Mouse (Mus musculus) G1E (cell line): Measurements from ENCODE around the gene Ttyh1.

ENCODE experiments used
- CTCF ChIP-seq: IDR thresholded peaks from 2 replicates; pipeline ENCODE4 v1.5.1; 2012; ENCODE audit warnings: low read depth, low read length, inconsistent platforms, mixed read lengths
- GATA1 ChIP-seq: IDR thresholded peaks from 2 replicates; pipeline ENCODE4 v1.6.1; 2012; ENCODE audit warnings: borderline replicate concordance, low read length, inconsistent platforms, mixed read lengths
- GATA2 ChIP-seq: IDR thresholded peaks from 2 replicates; pipeline ENCODE4 v1.6.1; 2012; ENCODE audit warnings: low read depth, low read length, inconsistent platforms, borderline replicate concordance
- TAL1 ChIP-seq: conservative IDR thresholded peaks from 2 replicates; pipeline ENCODE4 v1.6.1; 2012; ENCODE audit warnings: low read depth, low read length, inconsistent platforms, mixed read lengths

DNA sequence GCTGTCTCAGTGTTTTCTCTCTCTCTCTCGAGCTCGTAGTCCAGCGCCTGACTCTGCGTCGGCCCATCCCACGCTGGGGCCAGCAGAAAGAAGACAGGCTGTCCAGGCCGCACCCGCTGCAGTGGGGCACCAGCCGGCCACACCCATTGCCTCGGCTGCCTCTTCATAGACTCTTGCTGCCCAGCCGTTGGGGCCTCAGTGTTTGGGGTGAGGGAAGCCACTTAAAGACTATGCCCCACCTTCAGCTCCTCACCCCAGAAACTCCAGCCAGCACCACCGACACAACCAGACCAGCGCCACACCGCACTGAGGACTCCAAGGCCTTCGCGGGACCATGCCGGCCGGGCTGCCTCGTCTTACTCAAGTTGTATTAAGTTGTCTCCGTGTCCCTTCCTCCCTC, 28.2 kb downstream of the Ttyh1 start:
- TF ChIP-seq GATA1, result no peak
- no peak for TF ChIP-seq CTCF
- TF ChIP-seq TAL1, result no peak
- no peak for TF ChIP-seq GATA2
